Mouse (Mus musculus) stomach, embryonic 15.5 days (tissue): ENCODE results near the gene Dll4. TPM values are rescaled to one million over a fixed set of nuclear protein-coding genes. Genes with fewer than 3 reads are reported as not detected.

ENCODE experiments used
- ATAC-seq: fragments of 200-750 bp; cut with Nextera tagmentation; 2 replicates; pipeline ENCODE4 v1.8.0; 2017; ENCODE audit warnings: low read depth, moderate number of reproducible peaks, moderate TSS enrichment; ENCODE audit not compliant: insufficient read depth, low FRiP score
- H3K27ac ChIP-seq: fragments of 300-500 bp; sonication (generic); 2 replicates; pipeline ENCODE4 v1.5.1; 2015; ENCODE audit warnings: mild to moderate bottlenecking, inconsistent platforms
- H3K27me3 ChIP-seq: fragments of 300-500 bp; sonication (generic); replicated peaks from 2 replicates; pipeline ENCODE4 v1.6.1; 2015; ENCODE audit warnings: inconsistent platforms
- H3K36me3 ChIP-seq: fragments of 300-500 bp; sonication (generic); 2 replicates; pipeline ENCODE4 v1.6.1; 2015; ENCODE audit warnings: inconsistent platforms
- H3K4me1 ChIP-seq: fragments of 300-500 bp; sonication (generic); 2 replicates; pipeline ENCODE4 v1.6.1; 2015; ENCODE audit warnings: inconsistent platforms
- H3K4me2 ChIP-seq: fragments of 300-500 bp; sonication (generic); 2 replicates; pipeline ENCODE4 v1.6.1; 2015; ENCODE audit warnings: mild to moderate bottlenecking, inconsistent platforms
- H3K4me3 ChIP-seq: fragments of 300-500 bp; sonication (generic); replicated peaks from 2 replicates; pipeline ENCODE4 v1.5.1; 2015; ENCODE audit warnings: inconsistent platforms
- H3K9ac ChIP-seq: fragments of 300-500 bp; sonication (generic); 2 replicates; pipeline ENCODE4 v1.6.1; 2015; ENCODE audit warnings: inconsistent platforms
- H3K9me3 ChIP-seq: fragments of 300-500 bp; sonication (generic); 2 replicates; pipeline ENCODE4 v1.6.1; 2016; ENCODE audit warnings: inconsistent platforms
- WGBS: fragments of 180-500 bp; shearing (Covaris S2); methylation state at CpG from one replicate; pipeline ENCODE4 v1.1.7; 2015; 5-methylcytosine and 5-hydroxymethylcytosine counted together
- polyA plus RNA-seq: library from polyadenylated mRNA; unstranded; fragments of >200 nt; fragmentation: Nextera tagmentation; extraction: Ambion mirVana; gene quantifications from 2 replicates; pipeline ENCODE4 v1.2.1, GENCODE M21; 2015

The Dll4 gene
- polyA plus RNA-seq, 1 experiment from 2014 or later = 7.0 TPM

DNA sequence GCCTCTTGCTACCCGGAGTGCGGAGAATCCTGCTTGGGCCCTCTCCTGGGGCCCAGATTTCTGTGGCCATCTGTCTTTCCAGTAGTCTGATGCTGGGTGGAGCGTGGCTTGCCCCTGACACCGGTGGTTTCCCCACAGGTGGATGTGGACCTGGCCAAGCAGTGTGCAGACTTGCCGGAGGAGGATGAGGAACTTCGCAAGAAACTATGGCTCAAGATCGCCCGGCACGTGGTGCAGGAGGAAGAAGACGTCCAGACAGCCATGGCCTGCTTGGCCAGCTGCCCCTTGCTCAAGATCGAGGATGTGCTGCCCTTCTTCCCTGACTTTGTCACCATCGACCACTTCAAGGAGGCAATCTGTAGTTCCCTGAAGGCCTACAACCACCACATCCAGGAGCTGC is 28.8 kb upstream of the Dll4 start:
- H3K36me3 ChIP-seq = peaks cover 48% of the 10 kb centered on the region
- no peaks in the 10 kb centered on the region for H3K9me3 ChIP-seq
- no peak for ATAC-seq
- H3K9ac ChIP-seq = no peak overlapping the region
- H3K4me2 ChIP-seq = no peak overlapping the region
- no peak overlapping the region for H3K4me3 ChIP-seq
- 86% methylated on average over 12 of the region's 12 CpGs for WGBS
- H3K4me1 ChIP-seq = peaks cover 29% of the 10 kb centered on the region
- H3K27ac ChIP-seq = no peak overlapping the region
- H3K27me3 ChIP-seq = no peaks in the 10 kb centered on the region

DNA sequence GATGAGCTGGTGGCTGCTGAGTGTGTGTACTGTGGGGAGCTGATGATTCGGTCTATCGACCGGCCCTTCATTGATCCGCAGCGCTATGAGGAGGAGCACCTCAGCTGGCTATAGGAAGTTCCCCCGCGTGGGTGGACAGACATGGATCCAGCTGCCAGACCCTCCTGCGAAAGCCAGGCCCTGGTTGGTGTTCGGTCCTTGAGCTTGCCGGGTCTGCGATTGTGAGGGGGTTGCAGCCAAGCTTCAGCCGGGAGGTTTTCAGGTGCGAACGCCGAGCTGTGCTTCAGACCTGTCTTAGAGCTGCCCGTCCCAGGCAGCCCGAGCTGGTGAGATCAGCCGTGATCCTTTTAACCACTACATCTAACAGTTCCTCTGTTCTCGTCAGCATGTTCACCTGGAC is 28.1 kb upstream of the Dll4 start:
- H3K4me2 ChIP-seq = no peak overlapping the region
- H3K27me3 ChIP-seq = no peaks in the 10 kb centered on the region
- H3K36me3 ChIP-seq = peaks cover 44% of the 10 kb centered on the region
- H3K4me3 ChIP-seq = no peak overlapping the region
- no peak for ATAC-seq
- peaks cover 29% of the 10 kb centered on the region for H3K4me1 ChIP-seq
- WGBS = 91% methylated on average over 19 of the region's 19 CpGs
- no peak overlapping the region for H3K27ac ChIP-seq
- H3K9me3 ChIP-seq = no peaks in the 10 kb centered on the region
- no peak overlapping the region for H3K9ac ChIP-seq

DNA sequence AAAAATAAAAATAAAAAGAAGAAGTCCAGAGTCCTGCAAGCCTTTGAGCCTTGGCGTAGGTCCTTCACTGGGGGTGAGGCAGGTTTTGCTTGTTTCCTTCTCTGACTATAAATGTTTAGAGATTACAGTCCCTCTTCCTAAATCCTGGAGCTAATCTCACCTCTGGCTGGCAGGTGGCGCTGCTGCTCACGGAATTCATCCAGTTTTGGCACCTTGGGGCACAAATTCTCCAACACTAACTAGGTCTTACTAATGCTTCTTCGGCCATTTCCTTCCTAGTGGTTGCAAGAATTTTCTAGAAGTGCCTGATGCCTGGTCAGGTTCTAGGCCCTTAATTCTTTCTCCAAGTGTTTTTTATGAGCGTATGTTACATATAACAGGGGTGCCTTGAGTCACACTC is 27.3 kb upstream of the Dll4 start:
- ATAC-seq = no peak
- Histone ChIP-seq H3K27ac (no peak overlapping the region), H3K9ac (no peak overlapping the region), H3K9me3 (no peaks in the 10 kb centered on the region), H3K4me3 (no peak overlapping the region), H3K36me3 (peaks cover 39% of the 10 kb centered on the region), H3K4me2 (no peak overlapping the region), H3K4me1 (peaks cover 29% of the 10 kb centered on the region), H3K27me3 (no peaks in the 10 kb centered on the region)
- WGBS = 40% methylated on average over 5 of the region's 5 CpGs

DNA sequence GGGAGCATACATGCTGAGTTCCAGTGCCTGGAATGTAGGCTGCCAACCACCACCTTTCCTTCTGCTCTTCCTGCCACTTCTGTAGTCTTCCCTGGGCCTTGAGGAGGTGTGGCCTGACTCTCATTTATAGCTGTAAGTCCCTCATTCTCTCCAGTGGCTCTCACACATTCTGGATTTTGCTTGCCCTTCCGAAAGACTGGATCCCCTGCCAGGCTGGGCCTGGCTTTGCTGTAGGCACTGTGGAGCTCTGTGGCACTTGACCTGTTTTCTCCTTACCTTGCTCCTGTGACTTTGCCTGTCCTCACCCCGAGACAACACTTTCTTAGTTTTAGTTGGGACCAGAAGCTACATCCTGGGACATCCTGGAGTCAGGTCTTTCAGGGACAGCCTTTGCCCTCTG is 26.7 kb upstream of the Dll4 start:
- peaks cover 34% of the 10 kb centered on the region for H3K36me3 ChIP-seq
- no peak overlapping the region for H3K4me3 ChIP-seq
- H3K4me1 ChIP-seq = peaks cover 29% of the 10 kb centered on the region
- no peaks in the 10 kb centered on the region for H3K9me3 ChIP-seq
- ATAC-seq = no peak
- peak overlapping the region; percentile 80; the same call in 1 of the 2 replicates for H3K27ac ChIP-seq
- no peak overlapping the region for H3K9ac ChIP-seq
- WGBS = 87% methylated on average over 2 of the region's 2 CpGs
- H3K27me3 ChIP-seq = no peaks in the 10 kb centered on the region
- no peak overlapping the region for H3K4me2 ChIP-seq

DNA sequence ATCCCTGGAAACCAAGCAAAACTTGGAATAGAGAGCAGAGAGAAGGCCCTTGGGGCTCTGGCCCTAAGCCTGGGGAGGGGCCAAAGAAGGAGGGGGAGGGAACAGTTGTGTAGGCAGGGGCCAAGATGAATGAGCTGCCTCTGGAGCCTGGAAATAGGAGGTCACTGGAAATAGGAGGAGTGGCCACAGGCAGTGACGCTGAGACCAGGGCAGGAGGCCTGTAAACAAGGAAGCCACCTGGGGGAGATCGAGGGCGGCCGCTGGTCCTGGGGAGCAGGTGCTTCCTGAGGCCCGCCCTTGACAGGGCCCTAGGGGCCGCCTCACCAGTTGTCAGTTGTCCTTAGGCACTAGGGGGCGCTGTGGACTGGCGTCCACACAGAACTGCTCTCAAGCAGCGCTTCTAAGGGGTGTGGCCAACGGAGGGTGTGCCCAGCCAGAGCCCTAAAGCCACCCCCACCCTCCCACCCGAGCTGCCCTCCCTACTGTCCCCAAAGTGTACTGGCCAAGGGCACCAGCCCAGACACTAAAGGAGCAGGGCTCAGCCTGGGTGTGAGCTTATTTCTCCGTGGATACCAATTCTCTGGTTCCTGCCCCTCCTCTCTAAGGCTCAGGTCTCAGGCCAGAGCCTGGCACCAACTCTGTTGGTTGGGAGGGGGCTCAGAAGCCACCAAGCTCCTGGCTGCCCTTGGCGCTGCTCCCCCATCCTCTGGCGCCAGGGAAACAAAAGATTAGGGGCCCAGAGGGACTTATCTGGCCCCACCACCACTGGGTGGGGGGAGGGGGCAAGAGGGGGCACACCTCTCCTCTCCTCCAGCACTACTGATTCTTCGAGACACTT is 25.4 kb upstream of the Dll4 start:
- Histone ChIP-seq H3K36me3 (peaks cover 22% of the 10 kb centered on the region), H3K27me3 (no peaks in the 10 kb centered on the region), H3K4me1 (peaks cover 36% of the 10 kb centered on the region), H3K9ac (no peak overlapping the region), H3K4me3 (no peak overlapping the region), H3K4me2 (peak overlapping the region; percentile 44), H3K27ac (peak overlapping the region; percentile 80), H3K9me3 (no peaks in the 10 kb centered on the region)
- WGBS = 7% methylated on average over 15 of the region's 15 CpGs
- peak; percentile 88 for ATAC-seq

DNA sequence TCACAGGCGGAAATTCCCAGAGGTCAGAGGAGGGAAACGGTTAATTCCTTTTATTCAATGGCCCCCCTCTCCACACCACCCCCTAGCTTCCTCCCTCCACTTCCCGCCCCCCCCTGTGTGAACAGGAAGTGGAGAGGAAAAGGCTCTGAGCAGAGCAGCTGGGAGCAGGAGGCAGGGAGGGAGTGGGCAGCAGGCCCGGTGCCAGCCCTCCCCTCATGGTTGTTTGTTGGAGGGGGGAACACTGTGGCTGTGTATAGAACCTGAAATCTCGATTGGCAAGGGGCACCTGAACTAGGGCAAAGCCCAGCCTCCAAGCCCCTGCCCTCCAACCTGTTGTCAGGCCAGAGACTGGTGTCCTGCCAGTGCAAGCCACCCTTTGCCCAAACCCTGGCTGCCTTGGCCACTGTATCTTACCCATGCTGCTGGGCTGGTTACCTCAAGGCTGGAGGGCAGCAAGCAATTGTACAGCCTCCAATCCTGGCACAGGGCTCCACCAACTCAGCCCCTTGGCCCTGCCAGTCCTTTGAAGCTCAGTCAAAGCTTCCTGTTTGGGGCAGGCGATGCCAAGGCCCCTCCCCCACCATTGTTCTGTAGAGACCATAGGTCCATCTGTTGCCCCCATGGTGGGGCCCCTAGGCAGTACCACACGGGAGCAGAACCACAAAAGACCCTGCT is 24.6 kb upstream of the Dll4 start:
- no peak for ATAC-seq
- H3K9me3 ChIP-seq = no peaks in the 10 kb centered on the region
- no peak overlapping the region for H3K4me3 ChIP-seq
- H3K4me1 ChIP-seq = peaks cover 36% of the 10 kb centered on the region
- 43% methylated on average over 7 of the region's 7 CpGs for WGBS
- H3K9ac ChIP-seq = no peak overlapping the region
- H3K27me3 ChIP-seq = no peaks in the 10 kb centered on the region
- peak overlapping the region; percentile 44; the same call in 1 of the 2 replicates for H3K4me2 ChIP-seq
- peak overlapping the region; percentile 80 for H3K27ac ChIP-seq
- H3K36me3 ChIP-seq = peaks cover 22% of the 10 kb centered on the region

DNA sequence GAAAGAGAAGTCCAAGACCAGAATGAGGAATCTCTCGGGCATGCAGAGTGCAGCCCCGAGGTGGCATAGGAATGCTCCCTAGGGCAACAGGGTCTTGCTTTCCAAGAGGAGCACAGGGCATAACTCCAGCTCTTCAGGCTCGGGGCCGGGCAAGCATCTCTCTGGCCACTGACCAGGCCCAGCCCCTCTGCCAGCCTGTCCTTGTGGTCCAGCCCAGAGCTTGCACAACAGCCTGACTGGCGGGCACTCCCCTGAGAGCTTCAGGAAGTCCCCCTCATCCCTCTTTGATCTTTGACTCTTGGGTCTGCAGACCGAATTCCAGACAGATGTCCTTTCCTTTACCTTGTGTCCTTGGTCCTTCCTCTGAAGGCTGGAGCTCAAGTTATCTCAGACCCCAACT is 22.7 kb upstream of the Dll4 start:
- Histone ChIP-seq H3K4me3 (no peak overlapping the region), H3K27me3 (no peaks in the 10 kb centered on the region), H3K9me3 (no peaks in the 10 kb centered on the region), H3K36me3 (peaks cover 8% of the 10 kb centered on the region; the same call in 1 of the 2 replicates), H3K4me1 (peaks cover 36% of the 10 kb centered on the region), H3K4me2 (no peak overlapping the region), H3K9ac (no peak overlapping the region), H3K27ac (no peak overlapping the region)
- 76% methylated on average over 6 of the region's 6 CpGs for WGBS
- ATAC-seq = no peak

DNA sequence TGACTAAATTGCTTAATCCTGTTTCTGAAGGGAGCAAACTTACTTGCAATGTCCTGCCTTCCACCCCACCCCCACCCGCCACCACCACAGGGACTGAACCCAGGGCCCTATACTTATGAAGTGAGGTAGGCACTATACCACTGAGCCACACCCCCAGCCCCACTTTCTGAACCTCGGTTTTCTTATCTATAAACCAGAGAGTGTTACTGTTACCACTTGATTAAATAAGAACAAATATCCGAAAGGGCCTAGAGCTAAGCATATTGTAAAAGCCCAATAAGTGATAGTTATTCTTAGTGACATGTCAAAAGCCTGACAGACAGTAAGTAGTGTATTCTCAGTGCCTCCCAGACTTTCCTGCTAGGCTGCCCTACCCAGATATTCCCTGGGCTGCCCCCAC is 21.2 kb upstream of the Dll4 start:
- Histone ChIP-seq H3K4me3 (no peak overlapping the region), H3K4me1 (peaks cover 29% of the 10 kb centered on the region), H3K4me2 (no peak overlapping the region), H3K9me3 (no peaks in the 10 kb centered on the region), H3K9ac (no peak overlapping the region), H3K27ac (no peak overlapping the region), H3K27me3 (no peaks in the 10 kb centered on the region), H3K36me3 (no peaks in the 10 kb centered on the region)
- ATAC-seq = no peak
- 46% methylated on average over 3 of the region's 3 CpGs for WGBS

DNA sequence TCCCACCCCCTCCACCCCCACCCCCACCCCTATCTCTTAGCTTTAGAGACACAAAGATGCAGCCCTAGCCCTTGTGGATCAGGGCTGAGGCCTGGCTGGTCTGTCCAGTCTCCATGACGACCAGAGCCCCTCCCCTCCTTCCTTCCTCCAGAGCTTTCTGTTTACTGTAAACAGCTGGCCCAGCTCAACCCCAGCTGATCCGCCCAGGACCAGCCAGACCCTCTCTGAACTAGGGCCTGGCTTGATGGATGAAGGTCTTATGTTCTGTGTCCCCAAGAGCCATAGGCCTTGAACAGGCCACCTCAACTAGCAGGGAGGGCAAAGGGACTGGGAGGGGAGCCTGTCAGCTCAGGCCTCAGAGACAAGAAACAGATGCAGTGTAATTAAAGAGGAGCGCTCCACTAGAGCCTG is 20.8 kb upstream of the Dll4 start:
- Histone ChIP-seq H3K27me3 (no peaks in the 10 kb centered on the region), H3K4me2 (no peak overlapping the region), H3K4me1 (peaks cover 24% of the 10 kb centered on the region), H3K9ac (no peak overlapping the region), H3K27ac (peak overlapping the region; percentile 26; the same call in 1 of the 2 replicates), H3K36me3 (no peaks in the 10 kb centered on the region), H3K4me3 (no peak overlapping the region), H3K9me3 (no peaks in the 10 kb centered on the region)
- ATAC-seq = peak; percentile 71
- WGBS = 16% methylated on average over 3 of the region's 3 CpGs

DNA sequence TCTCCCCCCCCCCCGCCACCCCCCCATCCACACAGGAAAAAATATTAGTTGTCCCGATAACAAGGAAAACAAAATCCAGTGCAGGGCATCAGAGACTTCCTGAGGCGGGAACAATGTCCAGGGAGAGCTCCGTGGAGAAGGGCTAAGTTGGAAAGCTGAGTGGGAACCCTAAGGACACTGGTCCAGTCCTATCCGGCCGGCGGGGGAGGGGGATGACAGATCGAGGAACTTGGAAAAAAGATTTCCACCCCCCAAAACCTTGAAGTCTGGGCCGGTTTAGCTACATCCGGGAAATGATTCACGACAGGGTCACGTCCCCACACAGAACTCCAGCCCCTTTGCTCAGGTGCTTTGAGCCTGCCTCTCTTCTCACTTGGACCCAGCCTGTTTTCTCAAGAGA is 14.0 kb upstream of the Dll4 start:
- WGBS = 34% methylated on average over 12 of the region's 12 CpGs
- peak; percentile 25; the same call in 1 of the 2 replicates for ATAC-seq

DNA sequence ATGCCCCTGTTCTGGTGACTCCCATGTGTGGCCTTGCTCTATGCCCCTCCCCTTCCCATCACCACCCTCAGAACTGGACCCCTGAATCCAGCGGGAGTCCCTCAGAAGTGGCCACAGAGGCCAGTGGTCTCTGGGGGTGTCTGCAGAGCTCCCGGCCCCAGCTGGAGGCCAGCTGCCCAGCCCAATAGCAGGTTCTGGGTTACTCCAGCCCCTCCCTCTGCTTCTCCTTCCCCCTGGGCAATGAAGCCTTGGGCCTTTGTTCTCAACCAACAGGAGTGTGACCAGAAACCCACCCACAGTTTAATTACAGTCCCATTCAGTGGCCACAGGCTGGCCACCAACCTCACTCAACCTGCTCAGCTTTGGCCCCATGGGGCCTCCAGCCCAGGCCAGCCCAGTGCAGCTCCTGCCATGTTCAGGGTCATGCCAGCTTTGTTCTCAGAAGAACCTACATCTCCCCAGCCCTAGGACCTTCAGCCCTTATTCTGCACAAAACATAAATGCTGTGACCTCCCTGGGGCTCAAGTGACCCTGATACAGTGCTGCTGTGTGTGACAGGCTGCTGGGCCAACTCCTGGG is 13.1 kb upstream of the Dll4 start:
- H3K27me3 ChIP-seq = no peaks in the 10 kb centered on the region
- H3K4me3 ChIP-seq = no peak overlapping the region
- no peak overlapping the region for H3K4me2 ChIP-seq
- 0 out of 2 replicates have a peak, but pooled peaks cover 4% of the 10 kb centered on the region for H3K4me1 ChIP-seq
- H3K9me3 ChIP-seq = no peaks in the 10 kb centered on the region
- H3K36me3 ChIP-seq = no peaks in the 10 kb centered on the region
- H3K27ac ChIP-seq = no peak overlapping the region
- ATAC-seq = no peak
- WGBS = 58% methylated on average over 2 of the region's 2 CpGs
- no peak overlapping the region for H3K9ac ChIP-seq

More for the DNA sequence above, 14.0 kb upstream of the Dll4 start:
- Histone ChIP-seq H3K9me3 (no peaks in the 10 kb centered on the region), H3K36me3 (no peaks in the 10 kb centered on the region), H3K9ac (no peak overlapping the region), H3K4me1 (0 out of 2 replicates have a peak, but pooled peaks cover 4% of the 10 kb centered on the region), H3K27ac (no peak overlapping the region), H3K27me3 (no peaks in the 10 kb centered on the region), H3K4me3 (no peak overlapping the region), H3K4me2 (no peak overlapping the region)
